In the genomic region with DNA sequence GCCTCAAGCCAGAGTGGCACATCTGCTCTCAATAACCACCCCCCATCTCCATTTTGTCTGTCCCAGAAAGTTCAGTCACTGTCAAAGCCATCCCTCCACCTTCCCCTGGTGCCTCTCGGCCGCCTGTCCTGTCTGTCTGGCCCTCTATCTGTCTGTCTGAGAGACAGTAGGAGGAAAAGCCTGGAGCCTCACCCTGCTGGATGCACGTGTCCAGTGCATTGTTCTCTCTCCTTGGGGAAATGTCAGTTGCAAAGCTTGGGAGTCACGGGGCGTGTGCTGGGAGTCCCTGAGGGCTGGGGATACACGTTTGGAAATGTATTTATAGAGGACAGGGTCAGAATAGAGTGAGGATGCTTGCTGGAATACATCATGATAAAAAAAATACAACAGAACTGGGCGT, we compare ENCODE assay signal across 13 mouse cellular contexts. TPM values are rescaled to one million over a fixed set of nuclear protein-coding genes. Genes with fewer than 3 reads are reported as not detected.
DNase-seq lines count a peak whose midpoint lies in the region; ATAC-seq and TF ChIP-seq lines count a peak whose summit lies in the region.
"Had no signal": no experiment of that assay in that cellular context is flagged by ENCODE, and none has a peak within 500 bp of the region (broad histone marks: within the 10 kb centered on the region; RNA-seq: fewer than 3 reads in every experiment).

No protein-coding gene starts in this region.

- no peak overlapping the region for H3K4me3 ChIP-seq in heart, adult 2 months
- no peak overlapping the region for H3K4me3 ChIP-seq in heart, embryonic 11.5 days (ENCODE audit: low read depth, low read length)
- H3K4me3 ChIP-seq in brown adipose tissue, adult 24 weeks (ENCODE audit: insufficient read depth, low read depth, low read length), result no peak overlapping the region
- H3K4me3 ChIP-seq in kidney, embryonic 16.5 days (ENCODE audit: low read length), result no peak overlapping the region
- no peak overlapping the region for H3K4me3 ChIP-seq in intestine, postnatal 0 days (ENCODE audit: low read depth, low read length)
- H3K4me3 ChIP-seq: embryonic facial prominence, embryonic 15.5 days; forebrain, embryonic 15.5 days; neural tube, embryonic 15.5 days had no signal

- TF ChIP-seq POLR2A in heart, adult 2 months (IDR thresholded peaks at IDR 0.05; ENCODE audit: insufficient read depth, low read depth, low read length), result 0 out of 2 replicates have a peak, but pooled peaks have one; percentile 34

- 45% methylated on average over 7 of the region's 7 CpGs for WGBS in heart, adult 2 months
- 50% methylated on average over 7 of the region's 7 CpGs for WGBS in heart, embryonic 11.5 days (ENCODE audit: insufficient replicate concordance)
- 66% methylated on average over 7 of the region's 7 CpGs for WGBS in kidney, embryonic 16.5 days
- WGBS in intestine, postnatal 0 days, result 67% methylated on average over 7 of the region's 7 CpGs

- no peak for ATAC-seq in heart, embryonic 11.5 days (replicated peaks; ENCODE audit: insufficient number of reproducible peaks, low FRiP score, low TSS enrichment)
- ATAC-seq in kidney, embryonic 16.5 days (ENCODE audit: low FRiP score, low TSS enrichment), result no peak
- ATAC-seq in intestine, postnatal 0 days, result no peak
- ATAC-seq: forebrain, embryonic 15.5 days had no signal

- H3K4me2 ChIP-seq in heart, embryonic 11.5 days, result no peak overlapping the region
- H3K4me2 ChIP-seq in kidney, embryonic 16.5 days (replicated peaks; ENCODE audit: low read depth, low read length), result no peak overlapping the region
- no peak overlapping the region for H3K4me2 ChIP-seq in intestine, postnatal 0 days (replicated peaks; ENCODE audit: low read depth)
- H3K4me2 ChIP-seq: embryonic facial prominence, embryonic 15.5 days; forebrain, embryonic 15.5 days; neural tube, embryonic 15.5 days had no signal

- no peak overlapping the region for H3K9ac ChIP-seq in heart, adult 2 months (ENCODE audit: low read depth, low read length)
- no peak overlapping the region for H3K9ac ChIP-seq in heart, embryonic 11.5 days (ENCODE audit: low read depth, low read length)
- no peak overlapping the region for H3K9ac ChIP-seq in kidney, embryonic 16.5 days (replicated peaks; ENCODE audit: low read length)
- H3K9ac ChIP-seq in intestine, postnatal 0 days (ENCODE audit: low read depth, low read length), result no peak overlapping the region
- H3K9ac ChIP-seq: embryonic facial prominence, embryonic 15.5 days; forebrain, embryonic 15.5 days; neural tube, embryonic 15.5 days had no signal

- H3K79me2 ChIP-seq in heart, adult 2 months (replicated peaks; ENCODE audit: control insufficient read depth, insufficient read depth, low read length), result no peaks in the 10 kb centered on the region

- peak; percentile 89 for TF ChIP-seq EP300 in heart, adult 2 months (IDR thresholded peaks at IDR 0.05; ENCODE audit: insufficient read depth, low read depth, low read length)

- intact Hi-C loops in heart, adult 2 months (cut with DNase I), result no loop called here

- H3K4me1 ChIP-seq in heart, adult 2 months (ENCODE audit: control insufficient read depth, insufficient read depth, low read length), result peaks cover 20% of the 10 kb centered on the region
- H3K4me1 ChIP-seq in heart, embryonic 11.5 days (ENCODE audit: control insufficient read depth, insufficient read depth, low read length), result peaks cover 37% of the 10 kb centered on the region
- H3K4me1 ChIP-seq in brown adipose tissue, adult 24 weeks (ENCODE audit: control insufficient read depth, insufficient read depth, insufficient read length, low read length), result peaks cover 34% of the 10 kb centered on the region
- peaks cover 36% of the 10 kb centered on the region for H3K4me1 ChIP-seq in kidney, embryonic 16.5 days (ENCODE audit: insufficient read depth, low read length)
- H3K4me1 ChIP-seq in intestine, postnatal 0 days (replicated peaks; ENCODE audit: control insufficient read depth, insufficient read depth, low read length), result 0 out of 2 replicates have a peak, but pooled peaks cover 4% of the 10 kb centered on the region

- H3K36me3 ChIP-seq in heart, adult 2 months (ENCODE audit: control insufficient read depth, insufficient read depth, low read length), result no peaks in the 10 kb centered on the region
- no peaks in the 10 kb centered on the region for H3K36me3 ChIP-seq in heart, embryonic 11.5 days (ENCODE audit: control insufficient read depth, insufficient read depth, low read length)
- no peaks in the 10 kb centered on the region for H3K36me3 ChIP-seq in kidney, embryonic 16.5 days (ENCODE audit: insufficient read depth, low read length)
- H3K36me3 ChIP-seq in intestine, postnatal 0 days (ENCODE audit: control insufficient read depth, insufficient read depth), result no peaks in the 10 kb centered on the region
- H3K36me3 ChIP-seq: embryonic facial prominence, embryonic 15.5 days; forebrain, embryonic 15.5 days; neural tube, embryonic 15.5 days had no signal

- peak; percentile 49 to 62 for DNase-seq in heart, adult 2 months
- DNase-seq in lung, postnatal 25 days (ENCODE audit: low spot score), result peak; percentile 61
- no peak for DNase-seq in right cerebral cortex, postnatal 25 days
- no peak for DNase-seq in layer of hippocampus, postnatal 10 days (ENCODE audit: low spot score in 2 of 2)
- DNase-seq: cerebellum, postnatal 36 days; gastrocnemius, postnatal 10 days had no signal

- H3K9me3 ChIP-seq in heart, embryonic 11.5 days (replicated peaks; ENCODE audit: control insufficient read depth, low read length), result no peaks in the 10 kb centered on the region
- H3K9me3 ChIP-seq in kidney, embryonic 16.5 days (ENCODE audit: low read length), result no peaks in the 10 kb centered on the region
- H3K9me3 ChIP-seq in intestine, postnatal 0 days (ENCODE audit: control insufficient read depth), result no peaks in the 10 kb centered on the region
- H3K9me3 ChIP-seq: embryonic facial prominence, embryonic 15.5 days; forebrain, embryonic 15.5 days; neural tube, embryonic 15.5 days had no signal

- H3K27me3 ChIP-seq in heart, adult 2 months (ENCODE audit: control insufficient read depth, insufficient read depth, low read length), result no peaks in the 10 kb centered on the region
- peaks cover 4% of the 10 kb centered on the region; the same call in 1 of the 2 replicates for H3K27me3 ChIP-seq in heart, embryonic 11.5 days (ENCODE audit: control insufficient read depth, insufficient read depth, low read length)
- no peaks in the 10 kb centered on the region for H3K27me3 ChIP-seq in kidney, embryonic 16.5 days (ENCODE audit: insufficient read depth, low read length)
- H3K27me3 ChIP-seq in intestine, postnatal 0 days (replicated peaks; ENCODE audit: control insufficient read depth, insufficient read depth, low read length), result no peaks in the 10 kb centered on the region
- H3K27me3 ChIP-seq: embryonic facial prominence, embryonic 15.5 days; forebrain, embryonic 15.5 days; neural tube, embryonic 15.5 days had no signal

- peak overlapping the region; percentile 80 for H3K27ac ChIP-seq in heart, adult 2 months
- no peak overlapping the region for H3K27ac ChIP-seq in heart, embryonic 11.5 days (ENCODE audit: low read depth, low read length)
- H3K27ac ChIP-seq in brown adipose tissue, adult 24 weeks (replicated peaks; ENCODE audit: low read depth, low read length), result peak overlapping the region; percentile 93
- 0 out of 2 replicates have a peak overlapping the region, but pooled peaks have one; percentile 85 for H3K27ac ChIP-seq in kidney, embryonic 16.5 days (ENCODE audit: low read length)
- H3K27ac ChIP-seq in intestine, postnatal 0 days (ENCODE audit: low read depth, low read length), result no peak overlapping the region
- H3K27ac ChIP-seq: forebrain, embryonic 15.5 days had no signal

- TF ChIP-seq CTCF in heart, adult 2 months (IDR thresholded peaks at IDR 0.05), result no peak
- TF ChIP-seq CTCF in intestine, postnatal 0 days (IDR thresholded peaks at IDR 0.05; ENCODE audit: low read depth), result no peak

RNA-seq across cellular contexts. Expression of a gene that starts 17.4 kb away (rescaled TPM):
- 10 to 100 TPM; 18.9 to 21.7 TPM for total RNA-seq in heart, adult 2 months (2021)
- polyA plus RNA-seq in heart, adult 2 months (2012; rRNA removed), result 21.4 and 31.6 TPM in 2 replicates
- 0.72 and 1.1 TPM in 2 replicates for polyA plus RNA-seq in heart, embryonic 11.5 days (2014; fragmentation: Nextera tagmentation; extraction: Ambion mirVana)
- polyA plus RNA-seq in brown adipose tissue, adult 24 weeks (2012; ENCODE audit: insufficient read depth, insufficient read length, missing spikeins), result 6.8 and 7.1 TPM in 2 replicates
- 3.3 and 3.9 TPM in 2 replicates for polyA plus RNA-seq in kidney, embryonic 16.5 days (2015; fragmentation: Nextera tagmentation; extraction: Ambion mirVana)
- 2.5 and 3.8 TPM in 2 replicates for polyA plus RNA-seq in intestine, postnatal 0 days (2015; fragmentation: Nextera tagmentation; extraction: Ambion mirVana)
- total RNA-seq in layer of hippocampus, postnatal 10 days (2021), result 1 to 10 TPM; 7.9 to 9.6 TPM

Comparison
In these comparisons a context has a peak if more than half of its experiments do, and no peak if none do; other contexts are left out.
1. H3K27ac ChIP-seq: peak in heart, adult 2 months (single experiment), brown adipose tissue, adult 24 weeks (single experiment) and kidney, embryonic 16.5 days (single experiment); none in heart, embryonic 11.5 days (single experiment) and intestine, postnatal 0 days (single experiment).
2. DNase-seq: peak in heart, adult 2 months (2 of 2) and lung, postnatal 25 days (single experiment); none in right cerebral cortex, postnatal 25 days (single experiment) and layer of hippocampus, postnatal 10 days (0 of 2).